Mouse (Mus musculus) heart, postnatal 25 days (tissue): Measurements from ENCODE around the gene Arhgap27. TPM values are rescaled to one million over a fixed set of nuclear protein-coding genes. Genes with fewer than 3 reads are reported as not detected.
"Not testable (repeated sequence)": the region's sequence is repeated elsewhere in the genome, so short reads cannot be mapped to it uniquely, and the experiment has no call there.

Experiments used
- DNase-seq: peaks from one replicate; pipeline ENCODE4 v3.0.0; 2022; ENCODE audit warnings: low spot score
- intact Hi-C: fragments of 180-260 bp; cut with DNase I; formaldehyde crosslinking; loops from one replicate; pipeline ENCODE4 v1.15.1; 2025
- total RNA-seq, 2 experiments: library from RNA; stranded (reverse); gene quantifications; 2 replicates each; pipeline ENCODE4 v1.2.3; 2021

Arhgap27 gene
- total RNA-seq, 2 experiments from 2014 or later, result 13.9 to 17.8 TPM

- intact Hi-C loops, result no loop called here
- DNase-seq, result no peak
Observed at GRCm38 (mm10) chr11:103318042-103318441, 45.5 kb downstream of the Arhgap27 start.

- intact Hi-C loops, result no loop called here
- no peak for DNase-seq
Observed at GRCm38 (mm10) chr11:103315379-103315778, 48.1 kb downstream of the Arhgap27 start.

- intact Hi-C loops, result no loop called here
- no peak for DNase-seq
Observed at GRCm38 (mm10) chr11:103314736-103315374, 48.6 kb downstream of the Arhgap27 start.

GRCm38 (mm10) chr11:103313542-103313941, 50.0 kb downstream of the Arhgap27 start:
- intact Hi-C loops, result no loop called here
- no peak for DNase-seq

GRCm38 (mm10) chr11:103312655-103313255, 50.7 kb downstream of the Arhgap27 start:
- DNase-seq, result no peak
- intact Hi-C loops, result no loop called here

GRCm38 (mm10) chr11:103311960-103312611, 51.4 kb downstream of the Arhgap27 start:
- intact Hi-C loops, result no loop called here
- DNase-seq, result peak; percentile 50

- intact Hi-C loops, result no loop called here
- DNase-seq, result no peak
Observed at GRCm38 (mm10) chr11:103309956-103310574, 53.4 kb downstream of the Arhgap27 start.

GRCm38 (mm10) chr11:103307910-103308309, 55.6 kb downstream of the Arhgap27 start:
- intact Hi-C loops, result no loop called here
- peak; percentile 47 for DNase-seq

GRCm38 (mm10) chr11:103304525-103304924, 59.0 kb downstream of the Arhgap27 start:
- DNase-seq, result no peak
- intact Hi-C loops, result no loop called here

- no peak for DNase-seq
- intact Hi-C loops, result no loop called here
Observed at GRCm38 (mm10) chr11:103294772-103295171, 68.7 kb downstream of the Arhgap27 start.

- intact Hi-C loops, result no loop called here
- peak; percentile 31 for DNase-seq
Observed at GRCm38 (mm10) chr11:103294066-103294465, 69.4 kb downstream of the Arhgap27 start.

- intact Hi-C loops, result no loop called here
- no peak for DNase-seq
Observed at GRCm38 (mm10) chr11:103292890-103293287, 70.6 kb downstream of the Arhgap27 start.

GRCm38 (mm10) chr11:103292152-103292889, 71.2 kb downstream of the Arhgap27 start:
- peak; percentile 58 for DNase-seq
- intact Hi-C loops, result no loop called here

GRCm38 (mm10) chr11:103290841-103291240, 72.7 kb downstream of the Arhgap27 start:
- DNase-seq, intact Hi-C loops: not testable (repeated sequence)

GRCm38 (mm10) chr11:103288291-103288963, 75.1 kb downstream of the Arhgap27 start:
- intact Hi-C loops, result no loop called here
- DNase-seq, result no peak

GRCm38 (mm10) chr11:103286910-103287309, 76.6 kb downstream of the Arhgap27 start:
- intact Hi-C loops, result no loop called here
- DNase-seq, result no peak

GRCm38 (mm10) chr11:103285951-103286350, 77.5 kb downstream of the Arhgap27 start:
- no peak for DNase-seq
- intact Hi-C loops, result no loop called here

- intact Hi-C loops, result no loop called here
- DNase-seq, result no peak
Observed at GRCm38 (mm10) chr11:103285276-103285675, 78.2 kb downstream of the Arhgap27 start.

- no peak for DNase-seq
- intact Hi-C loops, result no loop called here
Observed at GRCm38 (mm10) chr11:103281784-103282183, 81.7 kb downstream of the Arhgap27 start.
